Mouse (Mus musculus): ENCODE results near the gene Utp11.

DNA sequence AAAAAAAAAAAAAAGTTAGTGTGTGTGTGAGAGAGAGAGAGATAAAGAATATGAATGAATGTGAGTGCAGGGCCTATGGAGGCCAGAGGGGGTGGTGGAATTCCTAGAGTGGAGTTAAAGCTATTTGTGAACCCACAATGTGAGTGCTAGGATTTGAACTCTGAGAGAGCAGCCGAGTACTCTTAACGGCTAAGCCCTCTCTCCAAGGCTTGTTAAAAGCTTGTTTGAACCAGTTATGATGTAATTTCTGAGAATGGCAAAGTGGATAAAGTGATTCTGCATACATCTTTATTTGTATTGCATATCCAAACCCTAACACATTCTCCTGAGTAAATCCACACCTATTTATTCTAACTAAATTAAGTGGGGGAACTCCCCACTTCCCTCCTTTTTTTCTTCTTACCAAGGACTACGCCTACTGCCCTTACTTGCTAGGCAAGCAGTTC, 961 bp downstream of the Utp11 start:
- TF ChIP-seq POLR2A (IDR thresholded peaks at IDR 0.05; ENCODE audit: extremely low read depth, insufficient read depth, low read length): no peak
- no peak for TF ChIP-seq CTCF (IDR thresholded peaks at IDR 0.05; ENCODE audit: low read depth, low read length)
